Mouse (Mus musculus) CH12.LX (cell line): ENCODE results near the gene Dzip3. TPM values are rescaled to one million over a fixed set of nuclear protein-coding genes. Genes with fewer than 3 reads are reported as not detected.

Experiments used
- DNase-seq: peaks from one replicate; pipeline ENCODE4 v3.0.0-alpha.2; 2013; ENCODE audit errors: extremely low read depth
- H3K27ac ChIP-seq: 2 replicates; pipeline ENCODE4 v1.5.1; 2012; ENCODE audit warnings: low read depth, mild to moderate bottlenecking, control low read depth, moderate library complexity; ENCODE audit not compliant: insufficient read depth
- H3K27me3 ChIP-seq: replicated peaks from 2 replicates; pipeline ENCODE3; 2012; ENCODE audit warnings: inconsistent platforms
- H3K36me3 ChIP-seq, 2 experiments: replicated peaks in 1 of 2; 2 replicates each; pipeline versions ENCODE3 to v1.6.1; 2012; ENCODE audit warnings: inconsistent platforms in 1 of 2, low read length in 1 of 2, mild to moderate bottlenecking in 1 of 2, mixed read lengths in 1 of 2, moderate library complexity in 1 of 2; ENCODE audit not compliant: control insufficient read depth in 1 of 2, insufficient read depth in 1 of 2
- H3K4me1 ChIP-seq, 2 experiments: 2 replicates each; pipeline ENCODE4 v1.6.1; 2012; ENCODE audit warnings: inconsistent platforms in 1 of 2, moderate library complexity in 1 of 2; ENCODE audit not compliant: insufficient read depth in 2 of 2, control insufficient read depth in 1 of 2
- H3K4me2 ChIP-seq: 2 replicates; pipeline ENCODE4 v1.6.1; 2012; ENCODE audit warnings: low read depth, mild to moderate bottlenecking, control low read depth; ENCODE audit not compliant: poor library complexity, insufficient read depth, severe bottlenecking
- H3K4me3 ChIP-seq, 3 experiments: fragments of 150-350 bp in 1 of 3; sonication (generic) in 1 of 3; replicated peaks in 1 of 3; 2 replicates each; pipeline versions ENCODE3 to v1.5.1; 2011 to 2012; ENCODE audit warnings: low read depth in 2 of 3, low read length in 2 of 3, mild to moderate bottlenecking in 2 of 3, moderate library complexity in 2 of 3, control low read depth in 1 of 3, improper control_type of control experiment in 1 of 3, inconsistent platforms in 1 of 3, mixed read lengths in 1 of 3; ENCODE audit not compliant: poor library complexity in 1 of 3
- H3K79me2 ChIP-seq: replicated peaks from 2 replicates; pipeline ENCODE4 v1.6.1; 2012; ENCODE audit warnings: mild to moderate bottlenecking, moderate library complexity; ENCODE audit not compliant: control insufficient read depth, poor library complexity, insufficient read depth, severe bottlenecking; ENCODE audit errors: extremely low read depth
- H3K9ac ChIP-seq: 2 replicates; pipeline ENCODE4 v1.6.1; 2012; ENCODE audit warnings: low read depth, mild to moderate bottlenecking, control low read depth, moderate library complexity; ENCODE audit not compliant: insufficient read depth
- H3K9me3 ChIP-seq: replicated peaks from 2 replicates; pipeline ENCODE3; 2012; ENCODE audit warnings: low read length, inconsistent platforms, mixed read lengths
- BHLHE40 ChIP-seq: IDR thresholded peaks from 2 replicates; pipeline ENCODE4 v1.6.1; 2011; ENCODE audit warnings: mild to moderate bottlenecking, low read depth, low read length, improper control_type of control experiment
- CHD1 ChIP-seq: IDR thresholded peaks from 2 replicates; pipeline ENCODE4 v1.6.1; 2012; ENCODE audit warnings: low read depth, low read length, improper control_type of control experiment, inconsistent platforms
- CHD2 ChIP-seq: IDR thresholded peaks from 2 replicates; pipeline ENCODE4 v1.6.1; 2011; ENCODE audit warnings: low read length, improper control_type of control experiment
- CTCF ChIP-seq, 2 experiments: IDR thresholded peaks in 1 of 2; conservative IDR thresholded peaks in 1 of 2; 2 replicates each; pipeline ENCODE4 v1.5.1; 2011 to 2012; ENCODE audit warnings: low read depth in 2 of 2, low read length in 2 of 2, improper control_type of control experiment in 1 of 2, inconsistent platforms in 1 of 2, mild to moderate bottlenecking in 1 of 2, moderate library complexity in 1 of 2
- E2F4 ChIP-seq: IDR thresholded peaks from 2 replicates; pipeline ENCODE4 v1.6.1; 2011; ENCODE audit warnings: low read depth, low read length, improper control_type of control experiment; ENCODE audit not compliant: insufficient replicate concordance
- ELF1 ChIP-seq: IDR thresholded peaks from 2 replicates; pipeline ENCODE4 v1.6.1; 2014; ENCODE audit warnings: low read depth, mild to moderate bottlenecking, inconsistent platforms, low read length, improper control_type of control experiment
- EP300 ChIP-seq: IDR thresholded peaks from 2 replicates; pipeline ENCODE4 v1.6.1; 2011; ENCODE audit warnings: low read length, improper control_type of control experiment
- ETS1 ChIP-seq: conservative IDR thresholded peaks from 2 replicates; pipeline ENCODE4 v1.6.1; 2012; ENCODE audit warnings: low read depth, mild to moderate bottlenecking, inconsistent platforms, low read length, improper control_type of control experiment, moderate library complexity
- GABPA ChIP-seq: IDR thresholded peaks from 2 replicates; pipeline ENCODE4 v1.6.1; 2012; ENCODE audit warnings: low read depth, low read length, improper control_type of control experiment, inconsistent platforms; ENCODE audit not compliant: insufficient replicate concordance
- HCFC1 ChIP-seq: IDR thresholded peaks from 2 replicates; pipeline ENCODE4 v1.6.1; 2012; ENCODE audit warnings: low read depth, mild to moderate bottlenecking, inconsistent platforms, low read length, improper control_type of control experiment
- IRF4 ChIP-seq: IDR thresholded peaks from 2 replicates; pipeline ENCODE4 v1.6.1; 2014; ENCODE audit warnings: low read depth, mild to moderate bottlenecking, inconsistent platforms, low read length, improper control_type of control experiment
- JUN ChIP-seq: IDR thresholded peaks from 2 replicates; pipeline ENCODE4 v1.6.1; 2011; ENCODE audit warnings: low read depth, mild to moderate bottlenecking, low read length, improper control_type of control experiment, moderate library complexity; ENCODE audit not compliant: insufficient read depth
- KAT2A ChIP-seq: IDR thresholded peaks from 2 replicates; pipeline ENCODE4 v1.6.1; 2012; ENCODE audit warnings: low read length, improper control_type of control experiment, inconsistent platforms; ENCODE audit not compliant: insufficient replicate concordance
- MAFK ChIP-seq: IDR thresholded peaks from 2 replicates; pipeline ENCODE4 v1.6.1; 2011; ENCODE audit warnings: low read length, improper control_type of control experiment; ENCODE audit not compliant: insufficient replicate concordance
- MEF2A ChIP-seq: IDR thresholded peaks from 2 replicates; pipeline ENCODE4 v1.6.1; 2014; ENCODE audit warnings: low read depth, mild to moderate bottlenecking, inconsistent platforms, low read length, improper control_type of control experiment, borderline replicate concordance
- MYC ChIP-seq: IDR thresholded peaks from 2 replicates; pipeline ENCODE4 v1.6.1; 2011; ENCODE audit warnings: low read depth, mild to moderate bottlenecking, improper control_type of control experiment, low read length
- NELFE ChIP-seq: IDR thresholded peaks from 2 replicates; pipeline ENCODE4 v1.6.1; 2011; ENCODE audit warnings: low read depth, low read length, improper control_type of control experiment
- NRF1 ChIP-seq: IDR thresholded peaks from 2 replicates; pipeline ENCODE4 v1.6.1; 2014; ENCODE audit warnings: low read depth, mild to moderate bottlenecking, inconsistent platforms, low read length, improper control_type of control experiment, moderate library complexity
- PAX5 ChIP-seq: IDR thresholded peaks from 2 replicates; pipeline ENCODE4 v1.6.1; 2012; ENCODE audit warnings: low read length, inconsistent platforms, mixed read lengths
- POLR2A ChIP-seq: IDR thresholded peaks from 2 replicates; pipeline ENCODE4 v1.6.1; 2011; ENCODE audit warnings: low read depth, mild to moderate bottlenecking, improper control_type of control experiment, low read length
- POLR2AphosphoS2 ChIP-seq: IDR thresholded peaks from 2 replicates; pipeline ENCODE4 v1.6.1; 2011; ENCODE audit warnings: low read depth, low read length, improper control_type of control experiment
- RAD21 ChIP-seq: IDR thresholded peaks from 2 replicates; pipeline ENCODE4 v1.6.1; 2011; ENCODE audit warnings: low read depth, mild to moderate bottlenecking, low read length, improper control_type of control experiment, moderate library complexity
- SMC3 ChIP-seq: IDR thresholded peaks from 2 replicates; pipeline ENCODE4 v1.6.1; 2011; ENCODE audit warnings: low read depth, low read length, improper control_type of control experiment
- TBP ChIP-seq: conservative IDR thresholded peaks from 2 replicates; pipeline ENCODE4 v1.6.1; 2011; ENCODE audit warnings: low read depth, low read length, improper control_type of control experiment
- TCF12 ChIP-seq: IDR thresholded peaks from 2 replicates; pipeline ENCODE4 v1.6.1; 2014; ENCODE audit warnings: low read depth, mild to moderate bottlenecking, inconsistent platforms, low read length, improper control_type of control experiment
- USF1 ChIP-seq: IDR thresholded peaks from 2 replicates; pipeline ENCODE4 v1.6.1; 2014; ENCODE audit warnings: low read depth, mild to moderate bottlenecking, inconsistent platforms, low read length, improper control_type of control experiment
- USF2 ChIP-seq: conservative IDR thresholded peaks from 2 replicates; pipeline ENCODE4 v1.6.1; 2011; ENCODE audit warnings: low read depth, low read length, improper control_type of control experiment
- ZC3H11A ChIP-seq: IDR thresholded peaks from 2 replicates; pipeline ENCODE4 v1.6.1; 2012; ENCODE audit warnings: low read depth, mild to moderate bottlenecking, inconsistent platforms, low read length, improper control_type of control experiment
- ZKSCAN1 ChIP-seq: IDR thresholded peaks from 2 replicates; pipeline ENCODE4 v1.6.1; 2012; ENCODE audit warnings: low read depth, inconsistent platforms, low read length, improper control_type of control experiment, borderline replicate concordance
- ZMIZ1 ChIP-seq: IDR thresholded peaks from 2 replicates; pipeline ENCODE4 v1.6.1; 2012; ENCODE audit warnings: low read depth, mild to moderate bottlenecking, inconsistent platforms, low read length, improper control_type of control experiment
- ZNF384 ChIP-seq: IDR thresholded peaks from 2 replicates; pipeline ENCODE4 v1.6.1; 2012; ENCODE audit warnings: low read depth, low read length, improper control_type of control experiment, inconsistent platforms
- dilution Hi-C: fragments of 300-500 bp; cut with MboI; formaldehyde crosslinking; loops from 2 replicates; pipeline ENCODE4 v1.14.3; 2020; ENCODE audit warnings: low sequenced_read_pairs; ENCODE audit not compliant: extremely low pct_unique_long_range_greater_than_20kb, extremely low pct_ligation_motif_present
- in situ Hi-C: fragments of 300-500 bp; cut with MboI; formaldehyde crosslinking; loops from 3 replicates; pipeline ENCODE4 v1.14.3; 2019; ENCODE audit warnings: low sequenced_read_pairs, low pct_ligation_motif_present, low pct_unique_long_range_greater_than_20kb, mixed read lengths
- polyA plus RNA-seq: library from polyadenylated mRNA; unstranded; fragments of >175 nt; gene quantifications from 2 replicates; pipeline ENCODE4 v1.2.1, GENCODE M21; 2012; ENCODE audit warnings: low read depth; ENCODE audit not compliant: insufficient read length
- total RNA-seq, 2 experiments: library from RNA; depleted of rRNA; stranded (reverse); fragments of 300-350 nt in 1 of 2; fragments of >200 nt in 1 of 2; gene quantifications; 2 replicates each; pipeline ENCODE4 v1.2.3; 2012 to 2014

Dzip3 gene
- total and polyA plus RNA-seq, 3 experiments = 17.0 to 31.6 (median 17.0) TPM

GRCm38 (mm10) chr16:48993231-48993558, 770 bp downstream of the Dzip3 start:
- in situ Hi-C loops (no loop called here), dilution Hi-C loops (no loop called here)
- Histone ChIP-seq H3K79me2 (peaks cover 38% of the 10 kb centered on the region), H3K4me1 (peaks cover 7 to 41% of the 10 kb centered on the region in 2 experiments), H3K27ac (peak overlapping the region; percentile 86), H3K36me3 (peaks cover 0 to 22% of the 10 kb centered on the region in 2 experiments), H3K4me3 (peak overlapping the region; percentile 83 to 97 (median 91)), H3K27me3 (no peaks in the 10 kb centered on the region), H3K9me3 (peaks cover 2% of the 10 kb centered on the region), H3K4me2 (no peak overlapping the region), H3K9ac (peak overlapping the region; percentile 98)
- peak; percentile 85; the same call in 1 of the 2 replicates for TF ChIP-seq CHD1
- TF ChIP-seq KAT2A = no peak
- peak; percentile 76 for TF ChIP-seq ZNF384
- DNase-seq = no peak

GRCm38 (mm10) chr16:48992437-48993230, 1.3 kb downstream of the Dzip3 start:
- in situ Hi-C loops = no loop called here
- dilution Hi-C loops = no loop called here
- Histone ChIP-seq H3K4me2 (peak overlapping the region; percentile 81), H3K4me3 (peak overlapping the region; percentile 83 to 97 (median 91)), H3K9ac (peak overlapping the region; percentile 98), H3K79me2 (peaks cover 38% of the 10 kb centered on the region), H3K27me3 (no peaks in the 10 kb centered on the region), H3K27ac (peak overlapping the region; percentile 51; the same call in 1 of the 2 replicates), H3K36me3 (peaks cover 0 to 20% of the 10 kb centered on the region in 2 experiments), H3K9me3 (peaks cover 2% of the 10 kb centered on the region), H3K4me1 (peaks cover 7 to 41% of the 10 kb centered on the region in 2 experiments)
- peak; percentile 52 for DNase-seq
- TF ChIP-seq CHD1 (peak; percentile 3; the same call in 1 of the 2 replicates), POLR2AphosphoS2 (peak; percentile 54; the same call in 1 of the 2 replicates), MAFK (no peak), TBP (0 out of 2 replicates have a peak, but pooled peaks have one; percentile 33), HCFC1 (no peak), ZKSCAN1 (no peak), NRF1 (no peak), ZC3H11A (no peak), MEF2A (no peak), ELF1 (no peak), CTCF (conservative IDR thresholded peaks at IDR 0.05 in 1 of 2, IDR thresholded peaks at IDR 0.05 in 1 of 2; ENCODE audit: low read depth in 2 of 2, low read length in 2 of 2) (no peak), ZMIZ1 (no peak), RAD21 (no peak), IRF4 (peak; percentile 14; the same call in 1 of the 2 replicates), ETS1 (no peak), USF1 (no peak), SMC3 (no peak), USF2 (no peak; the same call in 1 of the 2 replicates), BHLHE40 (0 out of 2 replicates have a peak, but pooled peaks have one; percentile 19), NELFE (no peak), CHD2 (no peak), E2F4 (no peak), KAT2A (no peak), JUN (no peak), POLR2A (peak; percentile 14; the same call in 1 of the 2 replicates), MYC (no peak), TCF12 (0 out of 2 replicates have a peak, but pooled peaks have one; percentile 15), GABPA (no peak), EP300 (no peak; the same call in 1 of the 2 replicates), PAX5 (no peak)
